Mouse (Mus musculus) heart, postnatal 0 days (tissue): Measurements from ENCODE around the gene Prkn.

Experiments used
- CTCF ChIP-seq: IDR thresholded peaks from 2 replicates; pipeline ENCODE4 v1.5.1; 2016; ENCODE audit warnings: antibody characterized with exemption, control low read depth, low read depth
- EP300 ChIP-seq: IDR thresholded peaks from 2 replicates; pipeline ENCODE4 v1.6.1; 2016; ENCODE audit warnings: antibody characterized with exemption, low read depth

GRCm38 (mm10) chr17:11483032-11483431 is 642.8 kb downstream of the Prkn start:
- TF ChIP-seq CTCF (no peak), EP300 (no peak)
